Comparison of ENCODE assay signal across 10 mouse cellular contexts in genomic region chr8:104509061-104510006, GRCm38 (mm10). TPM values are rescaled to one million over a fixed set of nuclear protein-coding genes. Genes with fewer than 3 reads are reported as not detected.
A peak's percentile ranks its signal among the peaks of the same experiment; 100 is the strongest.
DNase-seq lines count a peak whose midpoint lies in the region; ATAC-seq lines count a peak whose summit lies in the region.
"Had no signal": no experiment of that assay in that cellular context is flagged by ENCODE, and none has a peak within 500 bp of the region (broad histone marks: within the 10 kb centered on the region; RNA-seq: fewer than 3 reads in every experiment).

Gene Terb1 (minus strand): TSS chr8:104509910.

- H3K27ac ChIP-seq in embryonic facial prominence, embryonic 11.5 days (replicated peaks; ENCODE audit: low read depth, low read length): no peak within 1 kb of the TSS
- H3K27ac ChIP-seq in heart, embryonic 11.5 days (ENCODE audit: low read depth, low read length): no peak within 1 kb of the TSS
- no peak within 1 kb of the TSS for H3K27ac ChIP-seq in liver, embryonic 13.5 days
- no peak within 1 kb of the TSS for H3K27ac ChIP-seq in stomach, embryonic 14.5 days (ENCODE audit: low read length)
- H3K27ac ChIP-seq: macrophage had no signal

- peak; percentile 71 for ATAC-seq in embryonic facial prominence, embryonic 11.5 days (replicated peaks; ENCODE audit: insufficient number of reproducible peaks, low FRiP score, low TSS enrichment, low read depth)
- peak; percentile 72 for ATAC-seq in heart, embryonic 11.5 days (replicated peaks; ENCODE audit: insufficient number of reproducible peaks, low FRiP score, low TSS enrichment)
- peak; percentile 31 for ATAC-seq in liver, embryonic 13.5 days (ENCODE audit: low read depth)
- peak; percentile 78 for ATAC-seq in stomach, embryonic 14.5 days (ENCODE audit: insufficient number of reproducible peaks, insufficient read depth, low FRiP score, low read depth)

- peaks cover 3% of the 10 kb centered on the region; the same call in 1 of the 2 replicates for H3K36me3 ChIP-seq in embryonic facial prominence, embryonic 11.5 days (replicated peaks; ENCODE audit: control insufficient read depth, insufficient read depth, low read depth, low read length)
- H3K36me3 ChIP-seq in heart, embryonic 11.5 days (ENCODE audit: control insufficient read depth, insufficient read depth, low read length): peaks cover 5% of the 10 kb centered on the region; the same call in 1 of the 2 replicates
- peaks cover 8% of the 10 kb centered on the region; the same call in 1 of the 2 replicates for H3K36me3 ChIP-seq in liver, embryonic 13.5 days
- H3K36me3 ChIP-seq in stomach, embryonic 14.5 days (ENCODE audit: control insufficient read depth, insufficient read depth, low read length): peaks cover 4% of the 10 kb centered on the region

- H3K9ac ChIP-seq in embryonic facial prominence, embryonic 11.5 days (replicated peaks; ENCODE audit: low read length): peak within 1 kb of the TSS; percentile 79
- peak within 1 kb of the TSS; percentile 62 for H3K9ac ChIP-seq in heart, embryonic 11.5 days (ENCODE audit: low read depth, low read length)
- peak within 1 kb of the TSS; percentile 67 for H3K9ac ChIP-seq in liver, embryonic 13.5 days
- H3K9ac ChIP-seq in stomach, embryonic 14.5 days (replicated peaks; ENCODE audit: low read depth, low read length): peak within 1 kb of the TSS; percentile 50

- H3K4me3 ChIP-seq in embryonic facial prominence, embryonic 11.5 days (ENCODE audit: low read depth, low read length): peak within 1 kb of the TSS; percentile 59
- peak within 1 kb of the TSS; percentile 55 for H3K4me3 ChIP-seq in heart, embryonic 11.5 days (ENCODE audit: low read depth, low read length)
- H3K4me3 ChIP-seq in liver, embryonic 13.5 days (replicated peaks): peak within 1 kb of the TSS; percentile 59
- H3K4me3 ChIP-seq in stomach, embryonic 14.5 days (ENCODE audit: low read depth, low read length): peak within 1 kb of the TSS; percentile 49

- H3K4me1 ChIP-seq in embryonic facial prominence, embryonic 11.5 days (ENCODE audit: control insufficient read depth, insufficient read depth, low read length): no peaks in the 10 kb centered on the region
- peaks cover 2% of the 10 kb centered on the region; the same call in 1 of the 2 replicates for H3K4me1 ChIP-seq in heart, embryonic 11.5 days (ENCODE audit: control insufficient read depth, insufficient read depth, low read length)
- peaks cover 12% of the 10 kb centered on the region for H3K4me1 ChIP-seq in liver, embryonic 13.5 days (replicated peaks)
- H3K4me1 ChIP-seq in stomach, embryonic 14.5 days (ENCODE audit: control insufficient read depth, insufficient read depth, low read length): no peaks in the 10 kb centered on the region

- WGBS in embryonic facial prominence, embryonic 11.5 days: 2% methylated on average over 60 of the region's 64 CpGs
- WGBS in heart, embryonic 11.5 days (ENCODE audit: insufficient replicate concordance): 2% methylated on average over 62 of the region's 64 CpGs
- 3% methylated on average over 63 of the region's 64 CpGs for WGBS in liver, embryonic 13.5 days (ENCODE audit: insufficient replicate concordance)
- 2% methylated on average over 64 of the region's 64 CpGs for WGBS in stomach, embryonic 14.5 days

- H3K27me3 ChIP-seq in embryonic facial prominence, embryonic 11.5 days (ENCODE audit: control insufficient read depth, insufficient read depth, low read length): no peaks in the 10 kb centered on the region
- H3K27me3 ChIP-seq in heart, embryonic 11.5 days (ENCODE audit: control insufficient read depth, insufficient read depth, low read length): no peaks in the 10 kb centered on the region
- no peaks in the 10 kb centered on the region for H3K27me3 ChIP-seq in liver, embryonic 13.5 days
- H3K27me3 ChIP-seq in stomach, embryonic 14.5 days (ENCODE audit: control insufficient read depth, insufficient read depth, low read length): no peaks in the 10 kb centered on the region

- peak within 1 kb of the TSS; percentile 100 for H3K4me2 ChIP-seq in embryonic facial prominence, embryonic 11.5 days (ENCODE audit: low read depth, low read length)
- H3K4me2 ChIP-seq in heart, embryonic 11.5 days: peak within 1 kb of the TSS; percentile 89
- H3K4me2 ChIP-seq in liver, embryonic 13.5 days: peak within 1 kb of the TSS; percentile 80
- peak within 1 kb of the TSS; percentile 98 for H3K4me2 ChIP-seq in stomach, embryonic 14.5 days (replicated peaks; ENCODE audit: low read depth, low read length)

- intact Hi-C loops in heart, postnatal 25 days (cut with DNase I): no loop called here

- DNase-seq in heart, adult 11 months: peak; percentile 93
- no peak for DNase-seq in heart, postnatal 25 days (ENCODE audit: low spot score)
- peak; percentile 43 for DNase-seq in embryonic facial prominence, embryonic 11.5 days (ENCODE audit: low spot score)
- peak; percentile 49 for DNase-seq in kidney, adult 9 months
- DNase-seq in liver, embryonic 13.5 days: peak; percentile 2
- DNase-seq in neural tube, embryonic 10.5 days (ENCODE audit: extremely low spot score, low spot score): peak; percentile 55

- no peaks in the 10 kb centered on the region for H3K9me3 ChIP-seq in embryonic facial prominence, embryonic 11.5 days (replicated peaks; ENCODE audit: control insufficient read depth, low read length)
- H3K9me3 ChIP-seq in heart, embryonic 11.5 days (replicated peaks; ENCODE audit: control insufficient read depth, low read length): no peaks in the 10 kb centered on the region
- no peaks in the 10 kb centered on the region for H3K9me3 ChIP-seq in liver, embryonic 13.5 days (replicated peaks)
- no peaks in the 10 kb centered on the region for H3K9me3 ChIP-seq in stomach, embryonic 14.5 days (ENCODE audit: control insufficient read depth, low read depth, low read length)

RNA-seq across cellular contexts. Expression of gene Terb1, which starts in this region (rescaled TPM):
- not detected for total RNA-seq in heart, postnatal 25 days (2021)
- polyA plus RNA-seq in embryonic facial prominence, embryonic 11.5 days (2014; fragmentation: Nextera tagmentation; extraction: Ambion mirVana): 0.35 and 0.39 TPM in 2 replicates
- 0.39 TPM in 1 of 2 replicates, not detected in the other for polyA plus RNA-seq in heart, embryonic 11.5 days (2014; fragmentation: Nextera tagmentation; extraction: Ambion mirVana)
- 0.03 TPM in 1 of 2 replicates, not detected in the other for polyA plus RNA-seq in liver, embryonic 13.5 days (2015; fragmentation: Nextera tagmentation; extraction: Ambion mirVana)
- 0.26 and 0.43 TPM in 2 replicates for polyA plus RNA-seq in stomach, embryonic 14.5 days (2014; fragmentation: Nextera tagmentation; extraction: Ambion mirVana)
- polyA plus RNA-seq: C2C12, macrophage had no signal

Comparison
In these comparisons a context has a peak if more than half of its experiments do, and no peak if none do; other contexts are left out.
1. Peak in DNase-seq, ATAC-seq, H3K4me3 ChIP-seq, H3K9ac ChIP-seq and H3K4me2 ChIP-seq in embryonic facial prominence, embryonic 11.5 days; RNA of the gene not detected or under 1 TPM.
2. Peak in ATAC-seq, H3K4me3 ChIP-seq, H3K9ac ChIP-seq and H3K4me2 ChIP-seq in heart, embryonic 11.5 days; RNA of the gene not detected or under 1 TPM.
3. Peak in DNase-seq, ATAC-seq, H3K4me3 ChIP-seq, H3K9ac ChIP-seq and H3K4me2 ChIP-seq in liver, embryonic 13.5 days; RNA of the gene not detected or under 1 TPM.
4. Peak in ATAC-seq, H3K4me3 ChIP-seq, H3K9ac ChIP-seq and H3K4me2 ChIP-seq in stomach, embryonic 14.5 days; RNA of the gene not detected or under 1 TPM.